Mouse (Mus musculus) limb, embryonic 11.5 days (tissue): Measurements from ENCODE around the gene Ldb3. TPM values are rescaled to one million over a fixed set of nuclear protein-coding genes. Genes with fewer than 3 reads are reported as not detected.

Experiments
- ATAC-seq: fragments of 200-750 bp; cut with Nextera tagmentation; 2 replicates; pipeline ENCODE4 v1.8.0; 2017; ENCODE audit warnings: low read depth; ENCODE audit not compliant: insufficient number of reproducible peaks, low FRiP score, low TSS enrichment
- DNase-seq: peaks from one replicate; pipeline ENCODE4 v3.0.0-alpha.2; 2015; ENCODE audit warnings: low spot score
- H3K27ac ChIP-seq: fragments of 300-500 bp; sonication (generic); replicated peaks from 2 replicates; pipeline ENCODE4 v1.5.1; 2014; ENCODE audit warnings: low read depth, mild to moderate bottlenecking, low read length
- H3K27me3 ChIP-seq: fragments of 300-500 bp; sonication (generic); 2 replicates; pipeline ENCODE4 v1.6.1; 2014; ENCODE audit warnings: mild to moderate bottlenecking, low read length, mixed read lengths; ENCODE audit not compliant: control insufficient read depth, insufficient read depth
- H3K36me3 ChIP-seq: fragments of 300-500 bp; sonication (generic); 2 replicates; pipeline ENCODE4 v1.6.1; 2014; ENCODE audit warnings: mild to moderate bottlenecking, low read length, moderate library complexity, mixed read lengths; ENCODE audit not compliant: control insufficient read depth, insufficient read depth
- H3K4me1 ChIP-seq: fragments of 300-500 bp; sonication (generic); 2 replicates; pipeline ENCODE4 v1.6.1; 2014; ENCODE audit warnings: low read length, mixed read lengths; ENCODE audit not compliant: control insufficient read depth, insufficient read depth
- H3K4me2 ChIP-seq: fragments of 300-500 bp; sonication (generic); 2 replicates; pipeline ENCODE4 v1.6.1; 2014; ENCODE audit warnings: low read depth, mild to moderate bottlenecking, moderate library complexity; ENCODE audit not compliant: severe bottlenecking
- H3K4me3 ChIP-seq: fragments of 300-500 bp; sonication (generic); 2 replicates; pipeline ENCODE4 v1.5.1; 2014; ENCODE audit warnings: low read depth, low read length
- H3K9ac ChIP-seq: fragments of 300-500 bp; sonication (generic); 2 replicates; pipeline ENCODE4 v1.6.1; 2014; ENCODE audit warnings: mild to moderate bottlenecking, low read length
- H3K9me3 ChIP-seq: fragments of 300-500 bp; sonication (generic); 2 replicates; pipeline ENCODE4 v1.6.1; 2016; ENCODE audit warnings: low read length; ENCODE audit not compliant: control insufficient read depth
- WGBS: fragments of 180-500 bp; shearing (Covaris S2); extraction: QIAGEN DNeasy Blood & Tissue Kit; methylation state at CpG from one replicate; pipeline ENCODE4 v1.1.7; 2014; 5-methylcytosine and 5-hydroxymethylcytosine counted together
- polyA plus RNA-seq: library from polyadenylated mRNA; unstranded; fragments of >200 nt; fragmentation: Nextera tagmentation; extraction: Ambion mirVana; gene quantifications from 2 replicates; pipeline ENCODE4 v1.2.1, GENCODE M21; 2014

Ldb3 gene
- polyA plus RNA-seq, 1 experiment from 2014 or later, result 0.68 TPM

GRCm38 (mm10) chr14:34505309-34505708 is 83.2 kb downstream of the Ldb3 start:
- H3K4me1 ChIP-seq, result peaks cover 4% of the 10 kb centered on the region

GRCm38 (mm10) chr14:34504377-34504776 is 84.1 kb downstream of the Ldb3 start:
- no peak overlapping the region for H3K4me3 ChIP-seq
- DNase-seq, result no peak
- H3K9ac ChIP-seq, result no peak overlapping the region
- no peak overlapping the region for H3K27ac ChIP-seq
- no peaks in the 10 kb centered on the region for H3K9me3 ChIP-seq
- H3K4me1 ChIP-seq, result peaks cover 10% of the 10 kb centered on the region
- H3K4me2 ChIP-seq, result no peak overlapping the region
- ATAC-seq, result no peak
- WGBS, result 84% methylated on average over 5 of the region's 5 CpGs
- 0 out of 2 replicates have a peak, but pooled peaks cover 2% of the 10 kb centered on the region for H3K27me3 ChIP-seq
- no peaks in the 10 kb centered on the region for H3K36me3 ChIP-seq

More at GRCm38 (mm10) chr14:34505309-34505708, 83.2 kb downstream of the Ldb3 start:
- no peak overlapping the region for H3K4me3 ChIP-seq
- H3K9ac ChIP-seq, result no peak overlapping the region
- 62% methylated on average over 7 of the region's 7 CpGs for WGBS
- H3K9me3 ChIP-seq, result no peaks in the 10 kb centered on the region
- no peak for DNase-seq
- H3K4me2 ChIP-seq, result no peak overlapping the region
- H3K27me3 ChIP-seq, result 0 out of 2 replicates have a peak, but pooled peaks cover 2% of the 10 kb centered on the region
- ATAC-seq, result no peak
- no peaks in the 10 kb centered on the region for H3K36me3 ChIP-seq
- no peak overlapping the region for H3K27ac ChIP-seq

GRCm38 (mm10) chr14:34503759-34504158 is 84.7 kb downstream of the Ldb3 start:
- WGBS, result 75% methylated on average over 6 of the region's 6 CpGs
- no peak for ATAC-seq
- Histone ChIP-seq H3K27ac (no peak overlapping the region), H3K9me3 (no peaks in the 10 kb centered on the region), H3K27me3 (0 out of 2 replicates have a peak, but pooled peaks cover 2% of the 10 kb centered on the region), H3K4me2 (peak overlapping the region; percentile 64; the same call in 1 of the 2 replicates), H3K9ac (no peak overlapping the region), H3K4me1 (peaks cover 10% of the 10 kb centered on the region), H3K36me3 (no peaks in the 10 kb centered on the region), H3K4me3 (no peak overlapping the region)
- no peak for DNase-seq

- ATAC-seq, result no peak
- Histone ChIP-seq H3K4me1 (peaks cover 9% of the 10 kb centered on the region), H3K4me2 (peak within 1 kb of the TSS; percentile 64)
Observed at GRCm38 (mm10) chr14:34503325-34503647, 85.2 kb downstream of the Ldb3 start, which contains the start of gene Bmpr1a. Gene Bmpr1a (minus strand): TSS chr14:34503341.

GRCm38 (mm10) chr14:34502475-34503324 is 85.8 kb downstream of the Ldb3 start:
- H3K27me3 ChIP-seq, result no peaks in the 10 kb centered on the region
- WGBS, result under 1% methylated on average over 82 of the region's 115 CpGs
- H3K9ac ChIP-seq, result peak overlapping the region; percentile 99
- peak overlapping the region; percentile 96 for H3K27ac ChIP-seq
- H3K9me3 ChIP-seq, result no peaks in the 10 kb centered on the region
- peak; percentile 89 for ATAC-seq
- H3K4me2 ChIP-seq, result peak overlapping the region; percentile 64
- H3K36me3 ChIP-seq, result no peaks in the 10 kb centered on the region
- peak; percentile 91 for DNase-seq
- H3K4me1 ChIP-seq, result peaks cover 6% of the 10 kb centered on the region; the same call in 1 of the 2 replicates
- H3K4me3 ChIP-seq, result peak overlapping the region; percentile 90

More at GRCm38 (mm10) chr14:34503325-34503647, 85.2 kb downstream of the Ldb3 start, which contains the start of gene Bmpr1a:
- WGBS, result 7% methylated on average over 15 of the region's 15 CpGs
- Histone ChIP-seq H3K27me3 (0 out of 2 replicates have a peak, but pooled peaks cover 2% of the 10 kb centered on the region), H3K36me3 (no peaks in the 10 kb centered on the region), H3K9ac (peak within 1 kb of the TSS; percentile 99), H3K27ac (peak within 1 kb of the TSS; percentile 96), H3K4me3 (peak within 1 kb of the TSS; percentile 90), H3K9me3 (no peaks in the 10 kb centered on the region)
- DNase-seq, result no peak

- Histone ChIP-seq H3K27me3 (no peaks in the 10 kb centered on the region), H3K9me3 (no peaks in the 10 kb centered on the region), H3K36me3 (no peaks in the 10 kb centered on the region), H3K4me1 (peaks cover 6% of the 10 kb centered on the region; the same call in 1 of the 2 replicates), H3K4me3 (peak overlapping the region; percentile 90), H3K4me2 (peak overlapping the region; percentile 64), H3K27ac (peak overlapping the region; percentile 96), H3K9ac (peak overlapping the region; percentile 99)
- ATAC-seq, result peak; percentile 27; the same call in 1 of the 2 replicates
- under 1% methylated on average over 59 of the region's 77 CpGs for WGBS
- peak; percentile 72 for DNase-seq
Observed at GRCm38 (mm10) chr14:34501804-34502474, 86.5 kb downstream of the Ldb3 start.

- Histone ChIP-seq H3K4me1 (peaks cover 6% of the 10 kb centered on the region; the same call in 1 of the 2 replicates), H3K27ac (peak overlapping the region; percentile 96; the same call in 1 of the 2 replicates), H3K4me2 (peak overlapping the region; percentile 64), H3K9ac (peak overlapping the region; percentile 99), H3K4me3 (peak overlapping the region; percentile 90), H3K36me3 (no peaks in the 10 kb centered on the region), H3K9me3 (no peaks in the 10 kb centered on the region), H3K27me3 (no peaks in the 10 kb centered on the region)
- ATAC-seq (no peak), DNase-seq (peak; percentile 40)
- under 1% methylated on average over 16 of the region's 16 CpGs for WGBS
Observed at GRCm38 (mm10) chr14:34501447-34501803, 87.1 kb downstream of the Ldb3 start.

GRCm38 (mm10) chr14:34500309-34500708 is 88.2 kb downstream of the Ldb3 start:
- ATAC-seq, result no peak
- H3K9ac ChIP-seq, result no peak overlapping the region
- H3K4me2 ChIP-seq, result peak overlapping the region; percentile 64
- no peaks in the 10 kb centered on the region for H3K27me3 ChIP-seq
- H3K9me3 ChIP-seq, result no peaks in the 10 kb centered on the region
- peaks cover 6% of the 10 kb centered on the region; the same call in 1 of the 2 replicates for H3K4me1 ChIP-seq
- DNase-seq, result no peak
- H3K27ac ChIP-seq, result no peak overlapping the region
- H3K36me3 ChIP-seq, result no peaks in the 10 kb centered on the region
- WGBS, result 19% methylated on average over 4 of the region's 4 CpGs
- peak overlapping the region; percentile 90; the same call in 1 of the 2 replicates for H3K4me3 ChIP-seq
